Mouse (Mus musculus) heart, postnatal 0 days (tissue): ENCODE results near the gene Foxp4.

ENCODE experiments used
- CTCF ChIP-seq: IDR thresholded peaks from 2 replicates; pipeline ENCODE4 v1.5.1; 2016; ENCODE audit warnings: antibody characterized with exemption, control low read depth, low read depth
- EP300 ChIP-seq: IDR thresholded peaks from 2 replicates; pipeline ENCODE4 v1.6.1; 2016; ENCODE audit warnings: antibody characterized with exemption, low read depth

DNA sequence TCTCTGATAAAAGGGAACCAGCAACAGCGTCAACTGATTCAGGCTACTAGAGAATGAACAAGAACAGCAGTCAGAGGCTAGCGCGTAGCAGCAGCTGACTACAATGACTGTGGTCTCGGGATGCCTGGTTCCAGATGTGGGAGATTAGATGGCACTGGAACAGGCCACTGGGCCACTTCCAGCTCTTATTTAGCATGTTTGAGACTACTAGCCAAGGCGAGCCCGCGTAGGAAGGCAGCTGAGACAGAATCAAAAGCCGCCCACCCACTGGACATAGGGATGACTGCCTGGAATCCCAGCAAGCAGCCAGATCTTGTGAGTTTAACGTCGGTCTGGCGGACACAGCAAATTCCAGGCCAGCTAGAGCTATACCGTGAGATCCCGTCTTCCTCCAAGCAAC, 43.1 kb downstream of the Foxp4 start:
- TF ChIP-seq CTCF (no peak), EP300 (no peak)
